Mouse (Mus musculus) embryonic facial prominence, embryonic 13.5 days (tissue): ENCODE measurements around the gene Diablo. TPM values are rescaled to one million over a fixed set of nuclear protein-coding genes. Genes with fewer than 3 reads are reported as not detected.

Experiments
- ATAC-seq: fragments of 200-750 bp; cut with Nextera tagmentation; 2 replicates; pipeline ENCODE4 v1.8.0; 2017; ENCODE audit warnings: low read depth; ENCODE audit not compliant: insufficient number of reproducible peaks, insufficient read depth, low FRiP score, low TSS enrichment
- H3K27ac ChIP-seq: fragments of 300-500 bp; sonication (generic); 2 replicates; pipeline ENCODE4 v1.5.1; 2015; ENCODE audit warnings: moderate library complexity, mild to moderate bottlenecking, inconsistent platforms
- H3K27me3 ChIP-seq: fragments of 300-500 bp; sonication (generic); 2 replicates; pipeline ENCODE4 v1.6.1; 2015; ENCODE audit warnings: mild to moderate bottlenecking, inconsistent platforms
- H3K36me3 ChIP-seq: fragments of 300-500 bp; sonication (generic); 2 replicates; pipeline ENCODE4 v1.6.1; 2015; ENCODE audit warnings: mild to moderate bottlenecking, inconsistent platforms
- H3K4me1 ChIP-seq: fragments of 300-500 bp; sonication (generic); 2 replicates; pipeline ENCODE4 v1.6.1; 2015; ENCODE audit warnings: inconsistent platforms
- H3K4me2 ChIP-seq: fragments of 300-500 bp; sonication (generic); 2 replicates; pipeline ENCODE4 v1.6.1; 2015; ENCODE audit warnings: moderate library complexity, mild to moderate bottlenecking, inconsistent platforms
- H3K4me3 ChIP-seq: fragments of 300-500 bp; sonication (generic); 2 replicates; pipeline ENCODE4 v1.5.1; 2015; ENCODE audit warnings: mild to moderate bottlenecking, inconsistent platforms
- H3K9ac ChIP-seq: fragments of 300-500 bp; sonication (generic); 2 replicates; pipeline ENCODE4 v1.6.1; 2015; ENCODE audit warnings: mild to moderate bottlenecking, inconsistent platforms
- H3K9me3 ChIP-seq: fragments of 300-500 bp; sonication (generic); 2 replicates; pipeline ENCODE4 v1.6.1; 2016; ENCODE audit warnings: inconsistent platforms
- WGBS: fragments of 180-500 bp; shearing (Covaris S2); methylation state at CpG from one replicate; pipeline ENCODE4 v1.1.7; 2015; ENCODE audit warnings: mixed read lengths; 5-methylcytosine and 5-hydroxymethylcytosine counted together
- microRNA-seq: library from miRNA; unstranded; fragments of <30 nt; microRNA quantifications from one replicate; pipeline ENCODE4, GENCODE M21; 2016
- polyA plus RNA-seq: library from polyadenylated mRNA; unstranded; fragments of >200 nt; fragmentation: Nextera tagmentation; extraction: Ambion mirVana; gene quantifications from 2 replicates; pipeline ENCODE4 v1.2.1, GENCODE M21; 2015

The Diablo gene
- polyA plus RNA-seq, 1 experiment from 2014 or later: 116 TPM

GRCm38 (mm10) chr5:123499717-123500116, 24.3 kb downstream of the Diablo start:
- Histone ChIP-seq H3K9ac (no peak overlapping the region), H3K4me2 (no peak overlapping the region), H3K36me3 (no peaks in the 10 kb centered on the region), H3K27ac (no peak overlapping the region), H3K4me3 (no peak overlapping the region), H3K27me3 (peaks cover 5% of the 10 kb centered on the region; the same call in 1 of the 2 replicates), H3K9me3 (no peaks in the 10 kb centered on the region), H3K4me1 (peaks cover 18% of the 10 kb centered on the region)
- WGBS: 41% methylated on average over 4 of the region's 4 CpGs
- ATAC-seq: no peak

DNA sequence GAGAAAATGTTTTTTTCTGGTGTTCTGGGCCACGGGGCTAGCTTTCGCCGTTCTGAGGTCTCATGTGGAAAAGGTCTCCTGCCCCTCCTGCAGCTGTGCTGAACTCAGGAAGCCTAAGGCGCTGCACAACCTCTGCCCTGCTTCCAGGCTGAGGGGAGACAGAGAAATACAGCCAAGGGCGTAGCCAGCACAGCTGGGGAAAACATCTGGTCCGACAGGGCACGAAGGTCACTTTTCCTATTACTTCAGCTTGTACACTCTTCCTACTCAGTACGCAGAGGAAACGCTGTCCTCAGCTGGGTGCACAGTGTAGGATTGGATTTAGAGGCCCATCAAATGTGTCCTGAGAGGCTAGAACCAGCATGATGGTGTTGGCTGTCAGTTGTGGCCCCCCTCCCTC, 34.0 kb downstream of the Diablo start:
- peaks cover 9% of the 10 kb centered on the region; the same call in 1 of the 2 replicates for H3K27me3 ChIP-seq
- H3K4me3 ChIP-seq: no peak overlapping the region
- no peak overlapping the region for H3K27ac ChIP-seq
- H3K36me3 ChIP-seq: no peaks in the 10 kb centered on the region
- H3K9ac ChIP-seq: no peak overlapping the region
- no peak for ATAC-seq
- H3K4me1 ChIP-seq: peaks cover 12% of the 10 kb centered on the region
- no peaks in the 10 kb centered on the region for H3K9me3 ChIP-seq
- WGBS: 45% methylated on average over 9 of the region's 9 CpGs
- H3K4me2 ChIP-seq: 0 out of 2 replicates have a peak overlapping the region, but pooled peaks have one; percentile 52

DNA sequence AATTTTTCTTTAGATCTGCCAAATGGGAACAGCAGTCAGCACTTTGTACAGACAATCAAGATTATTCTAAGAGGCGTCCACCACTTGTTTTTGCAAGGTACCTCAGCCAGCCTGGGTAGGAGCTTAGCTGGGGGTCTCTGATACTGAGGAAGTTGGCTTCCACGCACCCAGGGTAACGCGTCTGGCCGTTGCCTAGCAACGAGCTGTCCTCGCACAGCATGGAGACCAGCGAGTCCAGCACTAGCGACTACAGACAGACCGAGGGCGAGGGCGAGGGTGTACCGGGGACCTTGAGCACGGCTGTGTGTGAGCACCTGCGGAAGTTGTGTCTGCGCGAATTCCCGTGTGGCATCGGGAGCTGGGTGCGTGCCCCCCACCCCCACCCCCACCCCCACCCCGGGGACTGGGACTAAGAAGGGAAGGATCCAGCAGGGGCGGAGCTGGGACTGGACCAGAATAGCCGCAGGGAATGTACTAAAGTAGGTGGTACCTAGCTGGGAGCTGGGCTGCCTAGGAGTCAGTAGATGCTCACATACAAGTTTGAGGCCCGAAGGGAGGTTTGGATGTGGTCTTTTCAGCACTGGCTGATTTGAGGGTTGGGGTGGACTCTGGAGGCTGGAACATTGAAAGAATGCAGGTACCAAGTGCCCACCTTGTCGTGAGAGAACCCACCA, 34.7 kb downstream of the Diablo start, which contains the start of the genes Lrrc43 and Il31:
Gene Lrrc43, plus strand, starts transcription at position 194 of the 674 bp plus-strand sequence.
Gene Il31, minus strand, starts transcription at position 378 of the 674 bp plus-strand sequence.
- Histone ChIP-seq H3K4me3 (peak within 1 kb of the TSS; percentile 20), H3K9me3 (no peaks in the 10 kb centered on the region), H3K9ac (no peak within 1 kb of the TSS), H3K27me3 (peaks cover 9% of the 10 kb centered on the region; the same call in 1 of the 2 replicates), H3K27ac (no peak within 1 kb of the TSS), H3K36me3 (no peaks in the 10 kb centered on the region), H3K4me1 (peaks cover 12% of the 10 kb centered on the region), H3K4me2 (peak within 1 kb of the TSS; percentile 52)
- 10% methylated on average over 25 of the region's 25 CpGs for WGBS
- no peak for ATAC-seq

GRCm38 (mm10) chr5:123487659-123488395, 36.1 kb downstream of the Diablo start:
- H3K4me2 ChIP-seq: no peak overlapping the region
- no peak overlapping the region for H3K9ac ChIP-seq
- WGBS: 84% methylated on average over 11 of the region's 11 CpGs
- no peak overlapping the region for H3K4me3 ChIP-seq
- peaks cover 9% of the 10 kb centered on the region; the same call in 1 of the 2 replicates for H3K27me3 ChIP-seq
- H3K36me3 ChIP-seq: no peaks in the 10 kb centered on the region
- H3K4me1 ChIP-seq: peaks cover 12% of the 10 kb centered on the region
- no peaks in the 10 kb centered on the region for H3K9me3 ChIP-seq
- no peak overlapping the region for H3K27ac ChIP-seq
- no peak for ATAC-seq

GRCm38 (mm10) chr5:123473817-123474216, 50.2 kb downstream of the Diablo start:
- ATAC-seq: no peak
- no peak overlapping the region for H3K4me2 ChIP-seq
- H3K4me3 ChIP-seq: no peak overlapping the region
- H3K4me1 ChIP-seq: no peaks in the 10 kb centered on the region
- no peak overlapping the region for H3K9ac ChIP-seq
- 83% methylated on average over 5 of the region's 5 CpGs for WGBS
- no peak overlapping the region for H3K27ac ChIP-seq
- no peaks in the 10 kb centered on the region for H3K9me3 ChIP-seq
- no peaks in the 10 kb centered on the region for H3K27me3 ChIP-seq
- H3K36me3 ChIP-seq: no peaks in the 10 kb centered on the region

DNA sequence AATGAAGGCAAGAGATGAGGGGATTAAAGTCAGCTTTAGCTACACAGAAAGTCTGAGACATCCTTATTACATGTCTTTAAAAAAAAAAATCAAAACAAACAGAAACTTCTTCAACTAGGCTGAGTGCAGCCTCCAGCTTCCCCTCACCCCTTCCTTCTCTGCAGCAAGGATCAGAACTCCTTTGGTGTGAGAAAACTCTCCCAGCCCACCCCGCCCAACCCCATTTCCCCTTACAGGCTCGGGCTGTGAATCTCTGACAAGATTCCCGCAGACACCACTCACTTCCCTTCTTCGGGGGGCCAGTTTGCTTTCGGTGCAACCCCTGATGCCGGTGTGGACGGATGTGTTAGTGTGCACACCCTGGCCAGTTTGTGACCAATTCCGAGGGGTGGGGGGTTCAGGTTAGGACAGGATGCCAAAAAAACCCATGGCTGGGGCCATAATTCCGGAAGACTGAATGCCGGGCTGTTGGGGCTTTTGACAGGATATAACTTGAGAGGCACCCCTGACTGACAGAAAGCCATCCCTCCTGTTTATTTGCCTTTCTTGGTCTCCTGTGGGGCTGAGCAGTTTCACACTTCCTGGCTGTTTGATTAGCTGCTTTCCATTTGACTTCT, 53.1 kb downstream of the Diablo start:
- H3K27ac ChIP-seq: no peak overlapping the region
- no peak overlapping the region for H3K4me2 ChIP-seq
- no peaks in the 10 kb centered on the region for H3K4me1 ChIP-seq
- H3K36me3 ChIP-seq: no peaks in the 10 kb centered on the region
- no peaks in the 10 kb centered on the region for H3K9me3 ChIP-seq
- no peak overlapping the region for H3K4me3 ChIP-seq
- 62% methylated on average over 10 of the region's 10 CpGs for WGBS
- ATAC-seq: no peak
- H3K27me3 ChIP-seq: no peaks in the 10 kb centered on the region
- H3K9ac ChIP-seq: peak overlapping the region; percentile 32; the same call in 1 of the 2 replicates

DNA sequence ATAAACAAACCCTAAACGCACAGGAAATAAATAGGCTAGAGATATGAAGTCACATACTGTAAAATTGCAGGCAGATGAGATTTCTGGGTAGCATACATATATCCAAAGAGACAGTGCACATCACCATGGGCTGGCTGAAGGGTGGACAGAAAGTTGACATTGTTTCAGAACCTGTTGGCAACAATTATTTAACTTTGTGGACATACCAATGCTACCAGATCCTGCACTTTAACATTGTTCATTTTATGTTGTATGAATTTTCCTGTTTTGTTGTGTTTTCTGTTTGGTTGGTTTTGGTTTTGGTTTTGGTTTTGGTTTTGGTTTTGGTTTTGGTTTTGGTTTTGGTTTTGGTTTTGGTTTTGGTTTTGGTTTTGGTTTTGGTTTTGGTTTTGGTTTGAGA, 59.3 kb downstream of the Diablo start:
- Histone ChIP-seq H3K27ac (no peak overlapping the region), H3K4me1 (peaks cover 3% of the 10 kb centered on the region; the same call in 1 of the 2 replicates), H3K4me3 (no peak overlapping the region), H3K9ac (no peak overlapping the region), H3K36me3 (no peaks in the 10 kb centered on the region), H3K4me2 (no peak overlapping the region), H3K27me3 (no peaks in the 10 kb centered on the region), H3K9me3 (no peaks in the 10 kb centered on the region)
- 96% methylated on average over 1 of the region's 1 CpGs for WGBS
- no peak for ATAC-seq

GRCm38 (mm10) chr5:123461420-123461819, 62.6 kb downstream of the Diablo start:
- Histone ChIP-seq H3K27ac (no peak overlapping the region), H3K9me3 (no peaks in the 10 kb centered on the region), H3K4me3 (no peak overlapping the region), H3K4me1 (peaks cover 3% of the 10 kb centered on the region; the same call in 1 of the 2 replicates), H3K27me3 (no peaks in the 10 kb centered on the region), H3K36me3 (peaks cover 4% of the 10 kb centered on the region; the same call in 1 of the 2 replicates), H3K9ac (no peak overlapping the region), H3K4me2 (no peak overlapping the region)
- WGBS: 53% methylated on average over 5 of the region's 5 CpGs
- ATAC-seq: no peak

Small RNAs within 50 kb of the gene (microRNA-seq; reads per million reads assigned to microRNA genes)
- gene Mir7647: 2.4 reads per million, percentile 7 among the genes with 10 or more reads in this experiment

Other genes with a start within 250 kb of the Diablo start
- gene Bcl7a, start 180.3 kb downstream of the Diablo start, polyA plus RNA-seq: 37.5 and 41.0 TPM in 2 replicates
- 14.0 and 16.4 TPM in 2 replicates for gene Mlxip, start 129.4 kb downstream of the Diablo start, polyA plus RNA-seq
- gene Lrrc43, start 34.9 kb downstream of the Diablo start, polyA plus RNA-seq: 0.12 TPM in 1 of 2 replicates, not detected in the other
- gene Il31, start 34.7 kb downstream of the Diablo start, polyA plus RNA-seq: not detected in 2 replicates
- gene B3gnt4, start 13.7 kb downstream of the Diablo start, polyA plus RNA-seq: 1.3 and 1.6 TPM in 2 replicates
- 0.49 and 0.95 TPM in 2 replicates for gene Gm49027, start 1.3 kb upstream of the Diablo start, polyA plus RNA-seq
- gene Vps33a, start 48.9 kb upstream of the Diablo start, polyA plus RNA-seq: 24.2 and 28.9 TPM in 2 replicates
- gene Clip1, start 160.4 kb upstream of the Diablo start, polyA plus RNA-seq: 41.8 and 48.6 TPM in 2 replicates
- 94.1 and 96.2 TPM in 2 replicates for gene Zcchc8, start 196.9 kb upstream of the Diablo start, polyA plus RNA-seq
- 168 and 177 TPM in 2 replicates for gene Rsrc2, start 225.2 kb upstream of the Diablo start, polyA plus RNA-seq
- 32.3 and 36.6 TPM in 2 replicates for gene Kntc1, start 225.5 kb upstream of the Diablo start, polyA plus RNA-seq